Mouse (Mus musculus): ENCODE results near the gene Olfr1257. TPM values are rescaled to one million over a fixed set of nuclear protein-coding genes. Genes with fewer than 3 reads are reported as not detected.
"Not testable (repeated sequence)": the region's sequence is repeated elsewhere in the genome, so short reads cannot be mapped to it uniquely, and the experiment has no call there.

Olfr1257 gene
- not detected in 2 replicates for polyA plus RNA-seq (2012)

DNA sequence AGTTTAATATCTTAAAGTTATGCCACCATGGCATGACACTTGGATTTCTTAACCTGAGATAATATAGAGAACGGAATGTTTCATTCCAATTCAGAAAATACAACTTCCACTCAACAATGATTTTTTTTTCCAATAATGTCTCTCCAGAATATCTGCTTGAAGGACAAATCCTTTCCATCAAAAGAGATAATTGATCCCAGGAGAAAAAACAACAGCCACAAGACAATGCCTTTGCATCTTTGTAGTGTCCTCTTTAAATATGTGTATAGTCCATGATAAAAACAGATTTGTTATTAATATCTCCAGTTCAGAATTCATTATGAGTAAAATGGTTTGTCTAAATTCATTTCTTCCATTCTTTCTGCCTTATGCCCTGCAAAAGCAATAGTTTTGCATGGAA, at the start of gene Olfr1257:
Gene Olfr1257, plus strand, starts transcription at position 301 of the 400 bp plus-strand sequence.
- Histone ChIP-seq H3K27me3 (ENCODE audit: control insufficient read depth) (no peaks in the 10 kb centered on the region), H3K36me3 (ENCODE audit: control insufficient read depth) (no peaks in the 10 kb centered on the region), H3K9me3 (ENCODE audit: control insufficient read depth, low read length) (peaks cover 2% of the 10 kb centered on the region; the same call in 1 of the 2 replicates), H3K4me3 (replicated peaks) (no peak within 1 kb of the TSS), H3K4me1 (ENCODE audit: control insufficient read depth) (no peaks in the 10 kb centered on the region)
- TF ChIP-seq TAL1 (IDR thresholded peaks at IDR 0.05; ENCODE audit: low read length) = no peak
- no peak for TF ChIP-seq GATA1 (IDR thresholded peaks at IDR 0.05; ENCODE audit: low read length)

DNA sequence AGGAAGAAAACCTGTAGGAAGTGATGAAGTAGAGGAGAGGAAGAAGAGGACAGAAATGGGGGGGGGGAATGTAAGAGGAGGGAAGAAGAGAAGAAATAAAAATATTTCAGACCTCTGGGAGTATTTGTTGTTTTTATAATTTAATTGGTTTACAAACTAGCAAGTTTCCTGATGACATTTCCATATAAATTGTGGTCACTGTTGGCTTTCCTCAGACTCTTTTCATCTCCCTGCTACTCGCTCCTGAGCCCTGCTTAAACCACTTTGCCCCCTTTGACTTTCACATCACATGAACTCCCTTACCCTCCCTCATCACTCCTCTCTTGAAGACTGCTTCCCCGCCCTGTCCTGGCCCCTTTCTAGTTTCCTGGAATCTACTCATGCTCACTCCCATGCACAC, 36.8 kb upstream of the Olfr1257 start, which contains the start of gene Olfr1256:
Gene Olfr1256, minus strand, starts transcription at position 101 of the 400 bp plus-strand sequence.
- no peaks in the 10 kb centered on the region for H3K4me1 ChIP-seq (ENCODE audit: control insufficient read depth)
- no peak for TF ChIP-seq TAL1 (IDR thresholded peaks at IDR 0.05; ENCODE audit: low read length)
- no peak for TF ChIP-seq GATA1 (IDR thresholded peaks at IDR 0.05; ENCODE audit: low read length)
- no peaks in the 10 kb centered on the region for H3K27me3 ChIP-seq (ENCODE audit: control insufficient read depth)
- no peaks in the 10 kb centered on the region; the same call in 1 of the 2 replicates for H3K9me3 ChIP-seq (ENCODE audit: control insufficient read depth, low read length)
- H3K4me3 ChIP-seq (replicated peaks) = no peak within 1 kb of the TSS
- H3K36me3 ChIP-seq (ENCODE audit: control insufficient read depth) = no peaks in the 10 kb centered on the region

GRCm38 (mm10) chr2:89848105-89848504, 30.1 kb upstream of the Olfr1257 start, which contains the start of gene Olfr48:
Gene Olfr48 (minus strand): TSS chr2:89848205.
- Histone ChIP-seq H3K9me3 (ENCODE audit: control insufficient read depth, low read length) (peaks cover 2% of the 10 kb centered on the region; the same call in 1 of the 2 replicates), H3K4me3 (replicated peaks) (no peak within 1 kb of the TSS), H3K27me3 (ENCODE audit: control insufficient read depth) (no peaks in the 10 kb centered on the region), H3K4me1 (ENCODE audit: control insufficient read depth) (no peaks in the 10 kb centered on the region), H3K36me3 (ENCODE audit: control insufficient read depth) (no peaks in the 10 kb centered on the region)
- no peak for TF ChIP-seq TAL1 (IDR thresholded peaks at IDR 0.05; ENCODE audit: low read length)
- no peak for TF ChIP-seq GATA1 (IDR thresholded peaks at IDR 0.05; ENCODE audit: low read length)

GRCm38 (mm10) chr2:89849230-89849629, 29.0 kb upstream of the Olfr1257 start:
- peaks cover 2% of the 10 kb centered on the region; the same call in 1 of the 2 replicates for H3K9me3 ChIP-seq (ENCODE audit: control insufficient read depth, low read length)
- no peaks in the 10 kb centered on the region for H3K27me3 ChIP-seq (ENCODE audit: control insufficient read depth)
- TF ChIP-seq GATA1 (IDR thresholded peaks at IDR 0.05; ENCODE audit: low read length) = no peak
- TF ChIP-seq TAL1 (IDR thresholded peaks at IDR 0.05; ENCODE audit: low read length) = no peak
- no peaks in the 10 kb centered on the region for H3K36me3 ChIP-seq (ENCODE audit: control insufficient read depth)
- no peak overlapping the region for H3K4me3 ChIP-seq (replicated peaks)
- H3K4me1 ChIP-seq (ENCODE audit: control insufficient read depth) = no peaks in the 10 kb centered on the region

DNA sequence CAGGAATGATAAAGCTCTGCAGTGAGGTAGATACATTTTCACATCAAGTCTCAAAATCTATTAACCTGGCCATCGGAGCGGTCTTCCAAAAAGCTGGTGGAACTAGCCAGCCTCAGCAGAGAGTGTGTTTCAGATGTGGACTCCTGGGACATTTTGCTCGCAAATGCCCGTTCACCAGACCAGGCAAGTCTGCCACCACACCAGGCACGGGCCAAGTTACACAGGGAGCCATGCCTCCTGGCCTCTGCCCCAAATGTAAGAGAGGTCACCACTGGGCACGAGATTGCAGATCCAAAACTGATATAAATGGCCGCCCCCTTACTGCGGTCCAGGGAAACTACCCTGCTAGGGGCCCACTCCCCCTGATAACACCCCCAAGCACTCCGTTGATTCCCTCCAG, 34.4 kb downstream of the Olfr1257 start:
- not testable (repeated sequence) for H3K36me3 ChIP-seq (ENCODE audit: control insufficient read depth); H3K4me1 ChIP-seq (ENCODE audit: control insufficient read depth); H3K4me3 ChIP-seq (replicated peaks); H3K9me3 ChIP-seq (ENCODE audit: control insufficient read depth, low read length); H3K27me3 ChIP-seq (ENCODE audit: control insufficient read depth)

DNA sequence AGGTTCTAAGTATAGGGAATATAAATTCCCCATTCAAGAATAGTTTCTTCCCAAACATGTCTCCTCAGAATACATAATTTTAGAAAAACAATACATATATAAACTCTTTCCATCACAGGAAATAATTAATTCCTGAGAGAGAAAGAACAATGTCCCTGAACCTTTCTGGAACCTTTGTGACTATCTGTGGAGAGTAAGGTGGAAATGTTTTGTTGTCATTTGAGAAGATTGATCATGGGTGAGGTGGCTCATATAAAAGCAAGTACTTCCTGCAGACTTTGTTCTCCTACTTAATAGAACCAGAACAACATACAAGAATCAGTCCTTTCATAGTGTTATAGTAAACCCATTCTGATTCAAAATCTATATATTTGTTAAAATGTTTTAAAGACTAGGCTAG, 48.8 kb downstream of the Olfr1257 start, which contains the start of gene Olfr1258:
Gene Olfr1258, plus strand, starts transcription at position 301 of the 400 bp plus-strand sequence.
- TF ChIP-seq TAL1 (IDR thresholded peaks at IDR 0.05; ENCODE audit: low read length) (no peak), GATA1 (IDR thresholded peaks at IDR 0.05; ENCODE audit: low read length) (no peak)
- Histone ChIP-seq H3K4me3 (replicated peaks) (no peak within 1 kb of the TSS), H3K27me3 (ENCODE audit: control insufficient read depth) (no peaks in the 10 kb centered on the region), H3K36me3 (ENCODE audit: control insufficient read depth) (no peaks in the 10 kb centered on the region), H3K9me3 (ENCODE audit: control insufficient read depth, low read length) (no peaks in the 10 kb centered on the region), H3K4me1 (ENCODE audit: control insufficient read depth) (no peaks in the 10 kb centered on the region)

Other genes with a start within 250 kb of the Olfr1257 start
- gene Olfr1249, start 243.5 kb upstream of the Olfr1257 start, polyA plus RNA-seq (2012) = not detected in 2 replicates
- gene Olfr1250, start 217.0 kb upstream of the Olfr1257 start, polyA plus RNA-seq (2012) = not detected in 2 replicates
- gene Olfr1251, start 206.5 kb upstream of the Olfr1257 start, polyA plus RNA-seq (2012) = not detected in 2 replicates
- gene Olfr1252, start 153.4 kb upstream of the Olfr1257 start, polyA plus RNA-seq (2012) = not detected in 2 replicates
- gene Olfr1253, start 121.3 kb upstream of the Olfr1257 start, polyA plus RNA-seq (2012) = not detected in 2 replicates
- gene Olfr1254, start 84.8 kb upstream of the Olfr1257 start, polyA plus RNA-seq (2012) = not detected in 2 replicates
- not detected in 2 replicates for gene Olfr1255, start 66.4 kb upstream of the Olfr1257 start, polyA plus RNA-seq (2012)
- gene Olfr1256, start 36.9 kb upstream of the Olfr1257 start, polyA plus RNA-seq (2012) = 0.02 TPM in 1 of 2 replicates, not detected in the other
- gene Olfr48, start 30.2 kb upstream of the Olfr1257 start, polyA plus RNA-seq (2012) = not detected in 2 replicates
- not detected in 2 replicates for gene Olfr1258, start 48.9 kb downstream of the Olfr1257 start, polyA plus RNA-seq (2012)
- gene Olfr1259, start 70.2 kb downstream of the Olfr1257 start, polyA plus RNA-seq (2012) = not detected in 2 replicates
- 0.01 TPM in 1 of 2 replicates, not detected in the other for gene Olfr1260, start 95.9 kb downstream of the Olfr1257 start, polyA plus RNA-seq (2012)
- gene Olfr1261, start 112.8 kb downstream of the Olfr1257 start, polyA plus RNA-seq (2012) = not detected in 2 replicates
- not detected in 2 replicates for gene Olfr1262, start 121.7 kb downstream of the Olfr1257 start, polyA plus RNA-seq (2012)
- gene Olfr1263, start 133.7 kb downstream of the Olfr1257 start, polyA plus RNA-seq (2012) = not detected in 2 replicates
- 0.01 TPM in 1 of 2 replicates, not detected in the other for gene Olfr1264, start 147.1 kb downstream of the Olfr1257 start, polyA plus RNA-seq (2012)
- gene Olfr1265, start 156.9 kb downstream of the Olfr1257 start, polyA plus RNA-seq (2012) = not detected in 2 replicates
- not detected in 2 replicates for gene Olfr140, start 185.2 kb downstream of the Olfr1257 start, polyA plus RNA-seq (2012)
- not detected in 2 replicates for gene Olfr1269, start 243.0 kb downstream of the Olfr1257 start, polyA plus RNA-seq (2012)

Data from erythroblast, embryonic 14.5 days (primary cell).